Mouse (Mus musculus) liver, embryonic 14.5 days (tissue): ENCODE results near the gene Psmd1. TPM values are rescaled to one million over a fixed set of nuclear protein-coding genes. Genes with fewer than 3 reads are reported as not detected.

Experiments
- ATAC-seq: fragments of 200-750 bp; cut with Nextera tagmentation; 2 replicates; pipeline ENCODE4 v1.8.0; 2017; ENCODE audit warnings: moderate number of reproducible peaks, mild to moderate bottlenecking, moderate library complexity; ENCODE audit not compliant: insufficient read depth
- DNase-seq, 3 experiments: peaks; one replicate each; pipeline ENCODE4 v3.0.0-alpha.2; 2012 to 2013; ENCODE audit warnings: low read depth in 3 of 3, low spot score in 3 of 3
- H3K27ac ChIP-seq: fragments of 300-500 bp; sonication (generic); 2 replicates; pipeline ENCODE4 v1.5.1; 2014; ENCODE audit warnings: moderate library complexity, mild to moderate bottlenecking, control low read depth, inconsistent platforms
- H3K27me3 ChIP-seq: fragments of 300-500 bp; sonication (generic); 2 replicates; pipeline ENCODE4 v1.6.1; 2014; ENCODE audit warnings: mild to moderate bottlenecking, low read length, moderate library complexity; ENCODE audit not compliant: control insufficient read depth, insufficient read depth
- H3K36me3 ChIP-seq: fragments of 300-500 bp; sonication (generic); replicated peaks from 2 replicates; pipeline ENCODE4 v1.6.1; 2014; ENCODE audit warnings: low read depth; ENCODE audit not compliant: control insufficient read depth, insufficient read depth
- H3K4me1 ChIP-seq, 2 experiments: fragments of 200-500 bp in 1 of 2; fragments of 300-500 bp in 1 of 2; sonication (generic) in 1 of 2; replicated peaks; 2 replicates each; pipeline ENCODE4 v1.6.1; 2012 to 2014; ENCODE audit warnings: antibody characterized with exemption in 1 of 2, inconsistent platforms in 1 of 2, low read length in 1 of 2; ENCODE audit not compliant: control insufficient read depth in 2 of 2, insufficient read depth in 2 of 2
- H3K4me2 ChIP-seq: fragments of 300-500 bp; sonication (generic); 2 replicates; pipeline ENCODE4 v1.6.1; 2014; ENCODE audit warnings: low read depth, mild to moderate bottlenecking, control low read depth, moderate library complexity
- H3K4me3 ChIP-seq, 2 experiments: fragments of 200-500 bp in 1 of 2; fragments of 300-500 bp in 1 of 2; sonication (generic) in 1 of 2; 2 replicates each; pipeline ENCODE4 v1.5.1; 2012 to 2014; ENCODE audit warnings: low read depth in 2 of 2, low read length in 2 of 2, mild to moderate bottlenecking in 2 of 2, control low read depth in 1 of 2, inconsistent platforms in 1 of 2, moderate library complexity in 1 of 2; ENCODE audit not compliant: insufficient read depth in 1 of 2
- H3K9ac ChIP-seq: fragments of 300-500 bp; sonication (generic); replicated peaks from 2 replicates; pipeline ENCODE4 v1.6.1; 2014; ENCODE audit warnings: mild to moderate bottlenecking, control low read depth, moderate library complexity
- H3K9me3 ChIP-seq: fragments of 300-500 bp; sonication (generic); 2 replicates; pipeline ENCODE4 v1.6.1; 2016; ENCODE audit warnings: low read length, mixed read lengths; ENCODE audit not compliant: control insufficient read depth
- CTCF ChIP-seq: IDR thresholded peaks from 2 replicates; pipeline ENCODE4 v1.5.1; 2016; ENCODE audit warnings: antibody characterized with exemption, low read depth, control low read depth
- EP300 ChIP-seq: IDR thresholded peaks from 2 replicates; pipeline ENCODE4 v1.6.1; 2016; ENCODE audit warnings: antibody characterized with exemption, low read depth
- WGBS: fragments of 180-500 bp; shearing (Covaris S2); extraction: QIAGEN DNeasy Blood & Tissue Kit; methylation state at CpG from one replicate; pipeline ENCODE4 v1.1.7; 2014; ENCODE audit not compliant: insufficient replicate concordance; 5-methylcytosine and 5-hydroxymethylcytosine counted together
- polyA plus RNA-seq, 2 experiments: library from polyadenylated mRNA; depleted of rRNA in 1 of 2; stranded (reverse) in 1 of 2; unstranded in 1 of 2; fragments of >200 nt; fragmentation: Nextera tagmentation in 1 of 2; extraction: Ambion mirVana in 1 of 2; gene quantifications; 2 replicates each; pipeline versions ENCODE4 v1.2.1 to v1.2.3; 2012 to 2014

The Psmd1 gene
- polyA plus RNA-seq, 2 experiments: 53.0 to 104 TPM

GRCm38 (mm10) chr1:86151376-86151775, 87.2 kb downstream of the Psmd1 start:
- 60% methylated on average over 7 of the region's 7 CpGs for WGBS
- H3K4me2 ChIP-seq: no peak overlapping the region
- no peaks in the 10 kb centered on the region for H3K27me3 ChIP-seq
- no peak for DNase-seq
- H3K4me3 ChIP-seq: no peak overlapping the region
- ATAC-seq: no peak
- TF ChIP-seq EP300: no peak
- no peak for TF ChIP-seq CTCF
- H3K9ac ChIP-seq: no peak overlapping the region
- H3K27ac ChIP-seq: no peak overlapping the region
- H3K36me3 ChIP-seq: no peaks in the 10 kb centered on the region
- H3K9me3 ChIP-seq: no peaks in the 10 kb centered on the region
- peaks cover 11 to 19% of the 10 kb centered on the region in 2 experiments for H3K4me1 ChIP-seq

- DNase-seq (no peak), ATAC-seq (no peak)
- Histone ChIP-seq H3K36me3 (peaks cover under 1% of the 10 kb centered on the region; the same call in 1 of the 2 replicates), H3K9me3 (no peaks in the 10 kb centered on the region), H3K4me3 (no peak overlapping the region), H3K27ac (no peak overlapping the region), H3K4me2 (no peak overlapping the region), H3K27me3 (no peaks in the 10 kb centered on the region), H3K4me1 (peaks cover 11 to 19% of the 10 kb centered on the region in 2 experiments), H3K9ac (no peak overlapping the region)
- no peak for TF ChIP-seq EP300
- TF ChIP-seq CTCF: peak; percentile 75
- WGBS: 65% methylated on average over 1 of the region's 1 CpGs
Measured at GRCm38 (mm10) chr1:86152618-86153017, 88.4 kb downstream of the Psmd1 start.

GRCm38 (mm10) chr1:86154133-86154823, 90.1 kb downstream of the Psmd1 start, which contains the start of gene Armc9:
Armc9 (plus strand) TSS chr1:86154780.
- H3K4me2 ChIP-seq: peak within 1 kb of the TSS; percentile 68
- peak within 1 kb of the TSS; percentile 72 for H3K9ac ChIP-seq
- peaks cover 17 to 26% of the 10 kb centered on the region in 2 experiments for H3K4me1 ChIP-seq
- no peaks in the 10 kb centered on the region for H3K27me3 ChIP-seq
- WGBS: 1% methylated on average over 40 of the region's 40 CpGs
- H3K4me3 ChIP-seq: peak within 1 kb of the TSS; percentile 63 to 76
- ATAC-seq: peak; percentile 99
- DNase-seq: peak; percentile 95 to 96 (median 96)
- peak within 1 kb of the TSS; percentile 90 for H3K27ac ChIP-seq
- no peaks in the 10 kb centered on the region for H3K9me3 ChIP-seq
- H3K36me3 ChIP-seq: peaks cover 2% of the 10 kb centered on the region
- no peak for TF ChIP-seq CTCF
- no peak for TF ChIP-seq EP300

GRCm38 (mm10) chr1:86154824-86155164, 90.6 kb downstream of the Psmd1 start:
- DNase-seq (no peak), ATAC-seq (peak; percentile 54)
- no peak overlapping the region for H3K27ac ChIP-seq
- no peaks in the 10 kb centered on the region for H3K27me3 ChIP-seq
- no peaks in the 10 kb centered on the region for H3K9me3 ChIP-seq
- H3K4me2 ChIP-seq: peak overlapping the region; percentile 68
- H3K9ac ChIP-seq: peak overlapping the region; percentile 56
- 0% methylated on average over 16 of the region's 18 CpGs for WGBS
- H3K4me3 ChIP-seq: peak overlapping the region; percentile 63 to 76
- no peak for TF ChIP-seq EP300
- peaks cover 22 to 29% of the 10 kb centered on the region in 2 experiments for H3K4me1 ChIP-seq
- peaks cover 2% of the 10 kb centered on the region for H3K36me3 ChIP-seq

GRCm38 (mm10) chr1:86156075-86156474, 91.9 kb downstream of the Psmd1 start:
- Histone ChIP-seq H3K4me2 (peak overlapping the region; percentile 68), H3K9ac (peak overlapping the region; percentile 33), H3K27ac (no peak overlapping the region)

More at GRCm38 (mm10) chr1:86156075-86156474, 91.9 kb downstream of the Psmd1 start:
- TF ChIP-seq CTCF (no peak), EP300 (no peak)
- Histone ChIP-seq H3K36me3 (peaks cover 2% of the 10 kb centered on the region), H3K9me3 (no peaks in the 10 kb centered on the region), H3K4me3 (peak overlapping the region in 1 of 2 experiments; percentile 63; a peak in 1 of 4 replicates), H3K4me1 (peaks cover 33 to 39% of the 10 kb centered on the region in 2 experiments), H3K27me3 (no peaks in the 10 kb centered on the region)
- 80% methylated on average over 3 of the region's 3 CpGs for WGBS
- ATAC-seq (no peak), DNase-seq (no peak)
